Mouse (Mus musculus): Measurements from ENCODE around the gene Adap2.
A peak's percentile ranks its signal among the peaks of the same experiment; 100 is the strongest.
"Not testable (repeated sequence)": the region's sequence is repeated elsewhere in the genome, so short reads cannot be mapped to it uniquely, and the experiment has no call there.

Adap2 gene

DNA sequence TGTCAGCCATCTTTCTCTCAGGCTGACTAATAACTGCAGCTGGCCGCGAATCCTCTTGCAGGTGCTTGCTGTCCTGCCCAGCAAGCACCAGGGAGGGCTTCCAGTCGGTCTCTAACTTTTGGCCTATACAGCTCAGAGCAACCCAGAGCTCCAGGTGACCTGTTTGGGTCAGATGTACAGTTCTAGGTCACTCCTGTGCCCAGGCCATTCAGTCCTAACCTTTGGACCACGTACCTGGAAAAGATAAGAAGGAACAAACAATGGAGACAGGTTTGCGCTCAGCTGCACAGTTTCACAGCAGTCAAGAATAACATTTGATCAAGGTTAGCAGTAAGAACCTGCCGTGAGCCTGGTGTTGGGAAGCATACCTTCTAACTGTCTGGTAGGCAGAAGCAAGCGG lies 5.1 kb downstream of the Adap2 start:
- no peak for DNase-seq (ENCODE audit: low read depth, low spot score)

DNA sequence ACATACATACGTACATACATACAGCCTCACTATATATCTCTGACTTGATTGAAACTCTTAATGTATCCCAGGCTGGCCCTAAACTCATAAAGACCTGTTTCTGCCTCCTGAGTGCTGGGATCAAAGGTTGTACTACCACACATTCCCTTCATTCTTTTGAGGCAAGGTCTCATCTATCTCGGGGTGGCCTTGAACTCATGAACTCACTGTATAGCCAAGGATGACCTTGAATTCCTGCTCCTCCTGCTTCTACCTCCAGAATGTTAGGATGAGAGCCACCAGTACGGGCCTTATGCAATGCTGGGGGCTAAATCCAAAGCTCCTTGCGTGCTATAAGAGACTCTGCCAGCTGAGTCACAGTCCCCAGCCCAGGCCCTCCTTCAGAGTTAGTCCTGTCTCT lies 7.1 kb downstream of the Adap2 start:
- DNase-seq (ENCODE audit: low read depth, low spot score), result no peak

DNA sequence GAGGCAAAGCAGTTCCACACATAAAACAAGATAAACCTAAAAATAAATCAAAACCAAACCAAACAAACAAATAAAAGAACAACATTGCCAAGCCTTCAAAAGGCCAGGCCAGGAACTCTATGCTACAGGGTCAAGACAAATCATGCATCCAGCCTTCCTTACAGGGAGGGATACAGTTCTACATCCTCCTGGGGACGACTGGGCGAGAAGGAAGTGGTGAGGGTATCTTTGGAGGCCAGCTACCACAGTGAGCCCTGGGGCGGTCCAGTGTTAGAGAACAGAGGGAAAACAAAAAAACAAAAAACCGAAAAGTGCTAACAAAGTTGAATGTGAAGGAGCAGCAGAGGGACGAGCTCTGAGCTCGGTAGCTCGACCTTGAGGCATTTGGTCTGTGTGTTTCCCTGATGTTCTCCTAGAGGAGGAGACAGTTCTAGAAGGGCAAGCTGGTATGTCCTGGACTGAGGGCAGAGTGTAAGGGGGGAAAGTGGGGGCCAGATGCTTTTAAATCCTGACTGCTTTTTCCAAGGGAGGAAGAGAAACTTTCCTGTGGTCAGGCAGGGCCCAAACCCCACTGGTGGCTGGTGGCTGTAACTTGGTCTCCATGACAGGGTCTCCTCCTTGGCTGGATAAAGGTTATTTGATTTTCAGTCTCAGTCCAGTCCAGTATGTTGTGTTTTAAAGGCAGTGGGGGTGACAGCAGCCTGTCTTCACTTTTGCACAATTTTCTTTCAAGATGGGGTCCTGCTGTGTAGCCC lies 9.6 kb downstream of the Adap2 start:
- no peak for DNase-seq (ENCODE audit: low read depth, low spot score)

DNA sequence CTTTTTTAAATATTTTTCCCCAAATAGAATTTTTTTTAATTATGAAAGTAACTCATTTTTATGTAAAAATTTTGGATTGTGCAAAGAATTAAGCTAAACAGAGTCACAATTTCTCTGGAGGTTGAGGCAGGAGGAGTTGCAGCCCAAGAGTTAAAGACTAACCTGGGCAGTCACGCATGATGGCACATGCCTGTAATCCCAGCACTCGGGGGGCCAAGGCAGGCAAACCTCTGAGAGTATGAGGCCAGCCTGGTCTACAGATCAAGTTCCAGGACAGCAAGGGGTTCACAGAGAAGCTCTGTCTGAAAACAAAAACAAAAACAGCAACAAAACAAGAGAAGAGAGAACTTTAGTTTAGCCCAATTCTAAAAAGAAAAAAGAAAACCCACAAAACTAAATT lies 10.3 kb downstream of the Adap2 start:
- no peak for DNase-seq (ENCODE audit: low read depth, low spot score)

DNA sequence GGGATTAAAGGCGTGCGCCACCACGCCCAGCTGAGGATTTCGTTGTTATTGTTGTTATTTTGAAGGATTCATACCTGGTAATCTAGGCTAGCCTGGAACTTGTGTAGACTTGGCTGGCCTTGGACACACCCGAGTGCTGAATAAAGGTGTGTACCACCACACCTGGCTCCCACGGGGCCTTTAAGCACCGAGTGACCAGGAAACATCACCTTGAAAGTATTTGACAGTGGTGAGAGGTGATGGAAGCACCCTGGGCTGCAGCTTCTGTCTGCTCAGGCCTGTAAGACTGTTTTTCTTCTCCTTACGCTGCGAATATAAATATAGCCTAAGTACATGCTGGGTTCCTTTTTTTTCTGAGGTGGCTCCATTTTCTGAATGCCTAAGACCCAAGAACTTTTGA lies 14.2 kb downstream of the Adap2 start:
- no peak for DNase-seq (ENCODE audit: low read depth, low spot score)

DNA sequence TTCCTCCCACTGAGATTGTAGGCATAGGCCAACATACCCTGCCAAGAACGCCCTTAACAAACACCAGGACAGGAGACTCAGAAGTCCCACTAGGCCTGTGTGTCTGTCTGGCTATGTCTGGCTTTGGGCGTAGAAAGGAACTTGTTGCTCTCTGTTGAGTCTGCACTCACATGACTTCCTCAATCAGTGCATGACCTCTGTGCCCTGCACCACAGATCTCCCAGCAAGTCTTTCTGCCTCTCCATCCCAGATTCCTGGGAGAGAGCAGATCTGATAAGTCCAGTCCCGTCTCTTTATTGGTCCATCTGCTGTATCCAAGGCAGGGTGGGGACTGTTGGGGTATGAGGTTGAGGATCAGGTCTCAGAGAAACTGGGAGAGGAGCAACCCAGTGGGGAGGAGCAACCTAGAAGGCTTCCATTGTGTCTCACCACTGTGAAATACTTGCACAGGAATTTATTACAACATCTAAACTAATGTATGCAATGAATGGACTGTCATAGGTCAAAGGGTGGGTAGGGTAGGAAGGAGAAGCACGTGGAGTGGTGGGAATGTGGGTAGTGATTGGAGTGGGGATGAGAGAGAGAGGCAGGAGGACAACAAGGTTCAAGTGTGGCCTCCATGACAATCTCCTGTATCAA lies 14.8 kb downstream of the Adap2 start:
- no peak for DNase-seq (ENCODE audit: low read depth, low spot score)

DNA sequence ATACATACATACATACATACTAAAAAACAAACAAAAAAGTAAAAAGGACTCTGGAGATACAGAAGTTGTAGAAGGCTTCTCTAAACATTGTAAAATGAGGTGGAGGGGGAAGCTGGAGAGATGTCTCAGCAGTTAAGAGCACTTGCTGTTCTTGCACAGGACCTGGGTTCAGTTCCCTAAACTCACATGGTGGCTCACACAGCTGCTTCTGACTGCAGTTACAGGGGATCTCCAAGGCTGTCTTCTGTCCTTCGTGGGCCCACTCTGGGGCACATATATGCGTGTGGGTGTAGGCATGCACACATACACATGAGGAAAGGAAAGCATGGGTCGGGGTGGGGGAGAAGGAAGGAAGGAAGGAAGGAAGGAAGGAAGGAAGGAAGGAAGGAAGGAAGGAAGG lies 15.7 kb downstream of the Adap2 start:
- DNase-seq (ENCODE audit: low read depth, low spot score), result no peak

DNA sequence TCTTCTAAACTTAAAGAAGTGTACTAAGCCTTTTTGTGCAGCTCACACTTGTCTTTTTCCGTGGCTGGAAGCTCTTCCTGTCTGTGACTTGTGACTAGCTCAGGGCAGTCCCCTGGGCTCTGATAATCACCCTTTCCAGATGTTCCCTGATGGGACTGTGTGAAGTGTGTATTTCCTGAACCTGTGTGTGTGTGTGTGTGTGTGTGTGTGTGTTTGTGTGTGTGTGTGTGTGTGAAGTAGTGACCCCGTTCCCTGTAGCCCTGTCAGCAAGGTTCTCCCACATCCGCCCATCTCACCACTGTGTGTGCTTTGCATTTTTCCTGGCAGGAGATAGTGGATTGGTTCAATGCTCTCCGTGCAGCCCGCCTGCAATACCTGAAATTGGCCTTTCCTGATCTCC lies 16.4 kb downstream of the Adap2 start:
- DNase-seq (ENCODE audit: low read depth, low spot score), result no peak

DNA sequence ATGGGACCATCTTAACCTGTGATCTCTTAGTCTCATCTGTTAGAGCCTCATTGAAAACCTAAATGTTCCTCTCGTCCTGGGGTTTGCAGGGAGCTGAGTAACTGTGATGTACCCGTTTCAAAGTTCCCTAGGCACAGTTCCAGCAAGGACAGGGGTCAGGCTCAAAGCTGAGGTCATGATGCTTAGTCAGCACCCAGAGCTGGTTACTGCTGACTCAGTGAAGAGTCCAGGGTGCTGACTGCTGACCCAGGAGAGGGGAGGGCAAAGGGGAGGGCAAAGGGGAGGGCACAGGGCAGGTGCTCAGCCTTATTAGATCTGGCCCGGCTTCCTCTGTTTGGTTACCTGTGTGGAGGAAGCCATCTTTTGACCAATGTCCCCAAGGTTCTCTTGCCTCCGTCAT lies 18.0 kb downstream of the Adap2 start:
- no peak for DNase-seq (ENCODE audit: low read depth, low spot score)

DNA sequence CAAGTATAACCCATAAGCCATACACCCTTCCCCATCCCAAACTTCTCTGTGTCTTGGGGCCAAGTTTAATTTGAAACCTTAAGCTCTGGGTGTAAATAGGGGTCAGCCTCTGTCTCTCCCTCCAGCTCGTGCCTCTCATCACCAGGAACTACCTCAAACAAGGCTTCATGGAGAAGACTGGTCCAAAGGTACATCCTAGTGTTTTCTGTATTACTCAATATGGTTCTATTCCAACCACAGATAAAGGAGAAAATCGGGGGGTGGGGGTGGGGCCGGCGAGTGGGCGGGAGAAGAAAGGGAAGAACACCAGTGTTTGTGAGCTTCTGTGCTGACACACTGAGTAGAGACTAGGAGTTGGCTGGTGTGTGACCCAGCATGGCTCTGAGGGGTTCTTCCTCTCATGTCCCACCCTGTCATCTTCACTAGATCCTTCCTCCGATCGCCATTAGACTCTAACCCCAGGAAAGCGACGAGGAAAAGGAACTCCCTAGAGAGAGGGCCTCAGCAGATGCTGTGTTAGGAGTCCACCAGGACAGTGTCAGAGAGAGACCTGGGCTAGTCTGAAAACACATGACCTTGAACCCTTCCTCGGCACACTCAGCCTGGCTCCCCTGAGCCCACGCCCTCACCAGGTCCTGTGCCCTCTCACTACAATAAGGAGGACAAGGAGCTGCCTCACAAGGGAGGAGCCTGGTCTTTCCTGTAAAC lies 20.2 kb downstream of the Adap2 start:
- no peak for DNase-seq (ENCODE audit: low read depth, low spot score)

DNA sequence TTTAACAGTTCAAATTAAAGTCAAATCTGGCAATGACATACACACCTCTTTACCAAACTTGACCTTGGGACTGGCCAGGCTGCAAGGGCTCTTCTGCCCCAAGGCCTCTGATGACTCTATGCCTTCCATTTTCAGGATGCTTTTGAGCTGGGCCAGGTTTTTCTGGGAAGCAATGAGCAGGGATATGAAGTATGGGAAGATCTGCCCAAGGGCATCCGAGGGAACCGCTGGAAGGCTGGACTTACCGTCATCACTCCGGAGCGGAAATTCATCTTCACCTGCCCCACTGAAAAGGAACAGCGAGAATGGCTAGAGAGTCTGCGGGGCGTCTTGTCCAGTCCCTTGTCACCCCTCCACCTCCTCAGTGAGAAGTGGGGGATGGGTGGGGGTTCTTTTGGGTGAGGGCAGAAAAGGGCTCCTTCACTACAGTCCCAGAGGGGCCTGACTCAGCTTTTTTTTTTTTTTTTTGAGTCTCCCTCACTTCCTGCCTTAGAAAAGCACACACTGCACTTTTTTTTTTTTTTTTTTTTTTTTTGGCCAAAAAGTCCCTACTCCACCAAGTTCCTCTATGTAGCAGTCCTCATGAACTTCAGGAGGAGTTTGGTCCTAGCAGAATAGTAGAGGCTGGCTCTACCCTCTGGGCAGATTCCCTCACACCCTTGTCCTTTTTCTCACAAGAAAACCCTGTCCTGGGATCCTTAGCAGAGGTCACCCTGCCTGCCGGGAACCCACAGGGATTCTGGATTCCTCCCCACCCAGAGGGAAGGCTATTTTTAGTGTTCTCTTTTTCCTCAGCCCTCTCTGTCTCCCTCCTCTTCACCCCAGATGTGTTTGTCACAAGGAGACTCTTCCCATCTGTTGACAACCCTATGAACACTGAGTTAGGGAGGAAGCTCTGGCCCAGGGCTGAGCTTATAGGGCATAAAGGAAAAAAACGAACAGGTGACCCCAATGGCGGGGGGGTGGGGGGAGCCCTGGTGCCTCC lies 23.3 kb downstream of the Adap2 start:
- peak; percentile 33 for DNase-seq (ENCODE audit: low read depth, low spot score)

DNA sequence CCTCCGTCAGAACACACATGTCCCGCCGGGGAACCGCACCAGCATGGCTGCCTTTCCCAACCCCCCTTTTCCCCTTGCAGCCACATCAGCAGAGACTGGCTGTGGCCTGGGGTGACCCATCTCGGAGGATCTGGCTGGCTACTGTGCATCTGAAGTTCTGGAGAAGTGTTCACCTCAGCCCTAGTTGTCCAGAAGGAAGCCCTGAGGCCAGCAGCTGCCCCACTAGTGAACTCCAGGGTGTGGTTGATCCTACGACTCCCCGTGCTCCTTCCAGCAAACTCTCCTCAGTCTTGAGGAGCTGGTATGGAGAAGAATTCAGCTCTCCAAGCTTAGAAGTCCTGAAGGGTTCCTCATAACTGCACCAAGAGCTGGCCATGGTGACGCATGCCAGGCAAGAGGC lies 24.4 kb downstream of the Adap2 start:
- DNase-seq (ENCODE audit: low read depth, low spot score), result no peak

DNA sequence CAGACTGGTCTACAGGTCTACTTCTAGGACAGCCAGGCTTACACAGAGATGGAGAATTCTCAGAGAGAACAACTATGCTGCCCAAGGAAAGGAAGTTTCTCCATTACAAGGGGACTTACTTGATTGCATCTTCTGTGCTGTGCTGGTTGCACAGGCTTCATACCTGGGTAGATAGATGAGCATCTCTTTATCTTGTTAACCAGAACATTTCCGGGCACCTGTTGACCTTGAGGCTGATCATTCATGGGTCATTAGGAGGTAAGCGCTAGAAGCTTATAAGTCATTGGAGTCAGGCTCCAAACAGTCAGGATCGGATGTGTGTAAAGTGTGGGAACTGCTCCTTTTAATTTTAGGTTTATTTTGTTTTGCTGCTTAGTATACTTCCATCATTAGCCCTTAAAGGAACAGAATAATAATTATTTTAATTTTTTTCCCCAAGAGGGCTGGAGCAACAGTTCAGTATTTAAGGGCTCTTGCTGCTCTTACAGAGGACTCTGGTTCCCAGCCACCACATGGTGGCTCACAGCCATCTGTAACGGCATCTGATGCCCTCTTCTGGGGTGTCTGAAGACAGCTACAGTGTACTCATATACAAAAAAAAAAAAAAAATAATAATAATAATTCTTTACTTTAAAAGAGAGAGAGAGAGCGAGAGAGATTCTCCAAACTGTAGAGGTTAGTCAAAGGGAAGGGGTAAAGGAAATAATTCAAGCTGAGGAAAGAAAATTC lies 27.3 kb downstream of the Adap2 start:
- no peak for DNase-seq (ENCODE audit: low read depth, low spot score)

DNA sequence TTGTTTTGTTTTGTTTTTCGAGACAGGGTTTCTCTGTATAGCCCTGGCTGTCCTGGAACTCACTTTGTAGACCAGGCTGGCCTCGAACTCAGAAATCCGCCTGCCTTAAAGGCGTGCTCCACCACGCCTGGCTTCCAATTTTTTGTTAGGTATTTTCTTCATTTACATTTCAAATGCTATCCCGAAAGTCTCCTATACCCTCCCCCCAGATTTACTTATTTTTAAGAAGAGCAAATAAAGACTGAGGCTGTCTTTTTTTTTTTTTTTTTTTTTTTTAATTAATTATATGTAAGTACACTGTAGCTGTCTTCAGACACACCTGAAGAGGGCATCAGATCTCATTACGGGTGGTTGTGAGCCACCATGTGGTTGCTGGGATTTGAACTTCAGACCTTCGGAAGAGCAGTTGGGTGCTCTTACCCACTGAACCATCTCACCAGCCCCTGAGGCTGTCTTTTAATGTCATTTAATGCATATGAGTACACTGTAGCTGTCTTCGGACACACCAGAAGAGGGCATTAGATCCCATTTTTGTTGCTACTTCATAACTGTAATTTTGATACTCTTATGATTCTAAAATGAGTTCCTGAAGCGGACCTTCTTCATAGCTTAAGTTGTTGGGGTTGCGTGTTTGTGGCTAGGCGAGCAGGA lies 29.3 kb downstream of the Adap2 start:
- DNase-seq (ENCODE audit: low read depth, low spot score), result not testable (repeated sequence)

DNA sequence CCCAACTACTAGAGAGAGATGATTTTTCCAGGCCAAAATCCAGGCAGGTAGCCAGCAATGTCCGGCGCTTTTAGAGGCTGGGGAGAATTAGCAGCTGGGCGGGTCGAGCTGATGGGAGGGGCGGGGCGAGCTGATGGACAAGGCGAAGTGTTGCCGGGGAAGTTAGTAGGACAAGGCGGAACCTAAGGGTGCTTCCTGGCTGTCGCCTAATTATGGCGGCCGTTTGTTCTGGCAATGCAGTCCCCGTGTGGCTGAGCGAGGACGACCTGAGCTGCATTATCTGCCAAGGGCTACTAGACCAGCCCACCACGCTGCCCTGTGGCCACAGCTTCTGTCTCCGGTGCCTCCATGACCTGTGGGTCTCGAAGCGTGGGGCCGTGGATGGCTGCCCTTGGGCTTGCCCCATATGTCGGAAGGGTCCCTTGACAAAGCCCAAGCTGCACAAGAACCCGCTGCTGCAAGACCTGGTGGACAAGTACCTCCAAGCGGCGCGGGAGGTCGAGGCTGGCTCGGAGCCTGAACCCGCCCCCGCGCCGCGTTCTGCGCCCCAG lies 29.9 kb downstream of the Adap2 start, which contains the start of gene Rnf135:
Rnf135 (plus strand) TSS at position 147 of the 551 bp plus-strand sequence.
- DNase-seq (ENCODE audit: low read depth, low spot score), result peak; percentile 70

DNA sequence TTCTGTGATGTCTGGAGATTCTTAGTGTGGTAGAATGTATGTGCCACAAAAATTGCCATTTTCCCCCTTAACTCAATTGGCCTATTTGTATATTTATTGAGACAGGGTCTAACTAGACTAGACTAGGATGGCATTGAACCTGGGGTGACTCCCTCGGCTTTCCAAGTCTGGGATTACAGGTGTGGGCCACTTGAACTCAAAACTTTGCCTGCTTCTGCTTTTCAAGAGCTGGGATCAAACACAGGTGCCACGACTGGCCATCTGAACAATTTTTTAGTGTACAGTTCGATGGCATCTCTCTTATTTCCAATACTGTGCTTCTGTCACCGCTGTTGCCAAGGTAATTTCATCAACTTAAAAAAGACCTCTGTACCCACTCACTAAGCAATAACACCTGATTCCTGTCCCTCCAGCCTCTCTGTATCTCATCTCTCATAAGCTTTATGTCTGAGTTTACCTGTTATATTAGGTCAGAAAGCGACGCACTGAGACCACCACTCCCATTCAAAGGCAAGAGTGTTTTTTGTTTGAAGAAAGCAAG lies 30.7 kb downstream of the Adap2 start:
- DNase-seq (ENCODE audit: low read depth, low spot score), result no peak

DNA sequence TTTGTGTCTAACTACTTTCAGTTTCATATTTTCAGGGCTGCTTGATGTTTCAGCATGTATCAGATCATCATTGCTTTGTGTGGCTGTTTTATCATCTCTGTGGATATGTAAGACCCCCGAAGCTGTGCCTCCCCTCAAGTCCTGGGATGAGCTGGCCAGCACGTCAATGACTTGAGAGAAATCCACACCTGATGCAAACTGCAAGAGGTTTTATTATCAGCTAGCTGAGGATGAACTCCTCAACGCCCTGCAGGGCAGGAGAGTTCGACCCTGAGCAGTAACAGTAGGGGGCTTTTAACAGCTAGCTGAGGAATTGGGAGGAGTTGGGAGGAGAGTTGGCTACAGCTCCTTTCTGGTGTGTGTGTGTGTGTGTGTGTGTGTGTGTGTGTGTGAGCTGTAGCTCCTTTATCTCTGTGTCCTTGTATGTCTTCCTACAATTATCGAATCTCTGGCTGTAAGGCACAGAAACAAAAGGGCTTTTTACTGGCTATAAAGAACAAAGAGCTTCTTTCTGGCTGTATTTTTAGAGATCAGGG lies 31.6 kb downstream of the Adap2 start:
- not testable (repeated sequence) for DNase-seq (ENCODE audit: low read depth, low spot score)

DNA sequence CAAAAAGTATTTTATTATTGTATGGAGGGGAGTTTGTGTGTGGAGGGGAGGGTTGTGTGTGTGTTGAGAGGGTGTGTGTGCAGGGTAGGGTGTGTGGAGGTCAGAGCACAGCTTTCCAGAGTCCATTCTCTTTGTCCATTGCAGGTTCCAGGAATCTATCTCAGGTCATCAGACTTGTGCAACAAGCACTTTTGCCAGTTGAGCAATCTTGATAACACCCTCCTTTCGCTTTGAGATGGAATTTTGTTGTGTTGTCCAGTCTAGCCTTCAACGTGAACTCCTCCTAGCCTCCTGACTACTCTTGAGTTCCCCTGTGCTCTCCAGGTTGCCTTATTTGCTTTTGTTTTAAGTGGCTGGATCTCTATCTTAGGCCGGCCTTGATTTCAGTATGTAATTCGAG lies 36.4 kb downstream of the Adap2 start:
- no peak for DNase-seq (ENCODE audit: low read depth, low spot score)

DNA sequence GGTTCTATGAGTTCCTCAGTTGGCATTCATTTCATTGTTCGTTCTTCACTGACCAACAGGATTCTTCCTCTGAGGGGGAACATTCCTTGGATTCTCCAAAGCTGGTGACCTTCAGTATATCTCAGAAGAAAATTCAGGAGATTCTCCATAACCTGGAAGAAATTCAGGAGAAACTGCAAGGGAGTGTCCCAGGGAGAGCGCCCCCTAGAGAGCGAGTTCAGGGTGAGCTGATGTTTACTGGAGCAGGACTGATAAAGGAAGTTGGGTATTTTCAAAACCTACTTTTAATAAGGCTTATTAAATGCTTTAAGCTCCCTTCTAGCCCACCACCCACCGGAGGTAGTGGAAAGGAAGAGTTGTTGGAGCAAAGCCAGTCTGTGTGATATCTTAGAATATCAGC lies 39.9 kb downstream of the Adap2 start:
- no peak for DNase-seq (ENCODE audit: low read depth, low spot score)

DNA sequence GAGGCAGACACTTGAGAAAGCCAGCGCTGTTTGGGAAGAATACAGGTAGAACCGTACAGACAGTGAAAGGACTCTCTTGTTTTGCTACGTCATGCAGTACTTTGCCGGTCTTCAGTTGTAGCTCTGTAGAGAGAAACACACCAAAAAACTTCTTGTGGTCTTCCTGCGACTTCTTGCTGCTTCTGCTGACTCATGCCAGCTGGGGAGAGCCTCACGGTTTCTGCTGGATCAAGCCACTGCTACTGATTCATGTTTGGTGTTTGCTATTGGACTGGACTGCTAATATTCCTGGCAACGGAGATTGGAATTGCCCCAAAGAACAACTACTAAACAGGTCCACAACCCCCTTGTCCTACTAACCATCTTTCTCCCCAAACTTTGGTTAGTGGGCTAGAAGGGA lies 42.4 kb downstream of the Adap2 start:
- no peak for DNase-seq (ENCODE audit: low read depth, low spot score)

All from telencephalon, adult 2 months (tissue).